Mouse (Mus musculus) heart, adult 2 months (tissue): ENCODE data around the gene Ccdc114. TPM values are rescaled to one million over a fixed set of nuclear protein-coding genes. Genes with fewer than 3 reads are reported as not detected.

Experiments used
- DNase-seq, 2 experiments: peaks; one replicate each; pipeline ENCODE4 v3.0.0; 2021
- H3K27ac ChIP-seq: fragments of 200-600 bp; 2 replicates; pipeline ENCODE4 v1.8.1; 2022
- H3K27me3 ChIP-seq: fragments of 200-500 bp; 2 replicates; pipeline ENCODE4 v1.6.1; 2012; ENCODE audit warnings: mild to moderate bottlenecking, low read length, inconsistent platforms, mixed read lengths; ENCODE audit not compliant: control insufficient read depth, insufficient read depth
- H3K36me3 ChIP-seq: fragments of 200-500 bp; 2 replicates; pipeline ENCODE4 v1.6.1; 2012; ENCODE audit warnings: low read length, inconsistent platforms; ENCODE audit not compliant: control insufficient read depth, insufficient read depth
- H3K4me1 ChIP-seq: fragments of 200-500 bp; 2 replicates; pipeline ENCODE4 v1.6.1; 2011; ENCODE audit warnings: low read length; ENCODE audit not compliant: control insufficient read depth, insufficient read depth
- H3K4me3 ChIP-seq: fragments of 200-600 bp; 2 replicates; pipeline ENCODE4 v1.8.1; 2022
- H3K79me2 ChIP-seq: fragments of 200-500 bp; replicated peaks from 2 replicates; pipeline ENCODE4 v1.6.1; 2012; ENCODE audit warnings: mild to moderate bottlenecking, inconsistent platforms, low read length, moderate library complexity, mixed read lengths; ENCODE audit not compliant: control insufficient read depth, insufficient read depth
- H3K9ac ChIP-seq: fragments of 200-500 bp; 2 replicates; pipeline ENCODE4 v1.6.1; 2012; ENCODE audit warnings: low read depth, mild to moderate bottlenecking, control low read depth, inconsistent platforms, low read length, mixed read lengths
- CTCF ChIP-seq: fragments of 200-600 bp; IDR thresholded peaks from 2 replicates; pipeline ENCODE4 v1.8.1; 2022; ENCODE audit warnings: antibody characterized with exemption, mild to moderate bottlenecking, moderate library complexity
- EP300 ChIP-seq: fragments of 200-500 bp; IDR thresholded peaks from 2 replicates; pipeline ENCODE4 v1.6.1; 2011; ENCODE audit warnings: low read depth, low read length, control low read depth; ENCODE audit not compliant: insufficient read depth
- POLR2A ChIP-seq: fragments of 200-500 bp; IDR thresholded peaks from 2 replicates; pipeline ENCODE4 v1.6.1; 2011; ENCODE audit warnings: mild to moderate bottlenecking, low read depth, low read length, control low read depth; ENCODE audit not compliant: insufficient read depth
- WGBS: fragments of 180-500 bp; shearing (Covaris S2); methylation state at CpG from one replicate; pipeline ENCODE4 v1.1.7; 2018; 5-methylcytosine and 5-hydroxymethylcytosine counted together
- intact Hi-C: fragments of 180-260 bp; cut with DNase I; formaldehyde crosslinking; loops from one replicate; pipeline ENCODE4 v1.15.1; 2025
- polyA plus RNA-seq: library from polyadenylated mRNA; depleted of rRNA; stranded (reverse); fragments of >200 nt; gene quantifications from 2 replicates; pipeline ENCODE4 v1.2.3, GENCODE M21; 2012
- total RNA-seq, 2 experiments: library from RNA; stranded (reverse); gene quantifications; 2 replicates each; pipeline ENCODE4 v1.2.3; 2021

Ccdc114 gene
- total and polyA plus RNA-seq, 3 experiments, result 0.94 to 2.1 (median 1.0) TPM

- Histone ChIP-seq H3K36me3 (no peaks in the 10 kb centered on the region), H3K79me2 (no peaks in the 10 kb centered on the region), H3K4me3 (peak overlapping the region; percentile 45), H3K9ac (peak overlapping the region; percentile 48), H3K4me1 (peaks cover 16% of the 10 kb centered on the region), H3K27me3 (no peaks in the 10 kb centered on the region), H3K27ac (peak overlapping the region; percentile 94)
- intact Hi-C loops, result loop anchor here (5.0 kb wide), 1 partner anchor 203 kb away; the partner anchor contains the start of genes Rpl18 and Sphk2
- 20% methylated on average over 9 of the region's 9 CpGs for WGBS
- TF ChIP-seq CTCF, result no peak
- TF ChIP-seq EP300, result no peak
- peak; percentile 48; the same call in 1 of the 2 replicates for TF ChIP-seq POLR2A
- DNase-seq, result peak; percentile 57 to 68
Observed at GRCm38 (mm10) chr7:45920583-45921241, 3.2 kb upstream of the Ccdc114 start.

- H3K79me2 ChIP-seq, result no peaks in the 10 kb centered on the region
- H3K4me1 ChIP-seq, result peaks cover 16% of the 10 kb centered on the region
- no peaks in the 10 kb centered on the region for H3K36me3 ChIP-seq
- peak within 1 kb of the TSS; percentile 45 for H3K4me3 ChIP-seq
- H3K9ac ChIP-seq, result peak within 1 kb of the TSS; percentile 48
- WGBS, result 27% methylated on average over 9 of the region's 9 CpGs
- H3K27me3 ChIP-seq, result no peaks in the 10 kb centered on the region
- H3K27ac ChIP-seq, result peak within 1 kb of the TSS; percentile 94
- no peak for TF ChIP-seq CTCF
- no peak; the same call in 1 of the 2 replicates for TF ChIP-seq POLR2A
- TF ChIP-seq EP300, result no peak
- intact Hi-C loops, result loop anchor here (5.0 kb wide), 1 partner anchor 204 kb away; the partner anchor contains the start of genes Rpl18 and Sphk2
- peak; percentile 72 to 80 for DNase-seq
Observed at GRCm38 (mm10) chr7:45921242-45921621, 2.6 kb upstream of the Ccdc114 start, which contains the start of gene Emp3. Gene Emp3 (minus strand): TSS chr7:45921404.

GRCm38 (mm10) chr7:45921950-45922600, 1.8 kb upstream of the Ccdc114 start:
- H3K9ac ChIP-seq, result peak overlapping the region; percentile 28; the same call in 1 of the 2 replicates
- no peak overlapping the region for H3K4me3 ChIP-seq
- 64% methylated on average over 12 of the region's 12 CpGs for WGBS
- intact Hi-C loops, result loop anchor here (2.0 to 5.0 kb wide), 2 partner anchors 49 to 205 kb away; partner anchors contain the start of genes Kdelr1, Rpl18 and Sphk2
- no peaks in the 10 kb centered on the region for H3K79me2 ChIP-seq
- peaks cover 14% of the 10 kb centered on the region for H3K4me1 ChIP-seq
- DNase-seq, result peak; percentile 21 to 33
- TF ChIP-seq CTCF, result no peak
- H3K36me3 ChIP-seq, result no peaks in the 10 kb centered on the region
- H3K27me3 ChIP-seq, result no peaks in the 10 kb centered on the region
- peak overlapping the region; percentile 94 for H3K27ac ChIP-seq

GRCm38 (mm10) chr7:45922928-45923761, 727 bp upstream of the Ccdc114 start:
- under 1% methylated on average over 37 of the region's 37 CpGs for WGBS
- intact Hi-C loops, result loop anchor here (1.0 to 5.0 kb wide), 3 partner anchors 26 to 206 kb away; partner anchors contain the start of genes Kdelr1, Rpl18 and Sphk2
- peak overlapping the region; percentile 71 for H3K9ac ChIP-seq
- peak overlapping the region; percentile 94 for H3K27ac ChIP-seq
- peak; percentile 94 to 97 for DNase-seq
- H3K4me1 ChIP-seq, result peaks cover 11% of the 10 kb centered on the region
- no peaks in the 10 kb centered on the region for H3K27me3 ChIP-seq
- TF ChIP-seq EP300, result peak; percentile 87
- no peak for TF ChIP-seq CTCF
- TF ChIP-seq POLR2A, result peak; percentile 81
- H3K36me3 ChIP-seq, result no peaks in the 10 kb centered on the region
- peak overlapping the region; percentile 50 for H3K4me3 ChIP-seq
- no peaks in the 10 kb centered on the region for H3K79me2 ChIP-seq

GRCm38 (mm10) chr7:45924429-45924816, 551 bp downstream of the Ccdc114 start:
- H3K4me3 ChIP-seq, result peak overlapping the region; percentile 50
- intact Hi-C loops, result loop anchor here (5.0 kb wide), 1 partner anchor 207 kb away; the partner anchor contains the start of genes Rpl18 and Sphk2
- H3K79me2 ChIP-seq, result no peaks in the 10 kb centered on the region
- H3K36me3 ChIP-seq, result no peaks in the 10 kb centered on the region
- peak overlapping the region; percentile 94 for H3K27ac ChIP-seq
- 11% methylated on average over 14 of the region's 14 CpGs for WGBS
- peak in 1 of 2 experiments; percentile 45 for DNase-seq
- TF ChIP-seq CTCF, result peak; percentile 47
- TF ChIP-seq POLR2A, result no peak
- peaks cover 10% of the 10 kb centered on the region for H3K4me1 ChIP-seq
- no peaks in the 10 kb centered on the region for H3K27me3 ChIP-seq
- peak overlapping the region; percentile 43 for H3K9ac ChIP-seq
